ENCODE assay signal across 12 mouse cellular contexts in genomic region chr1:179025169-179025568, GRCm38 (mm10).
"Had no signal": no experiment of that assay in that cellular context is flagged by ENCODE, and none has a peak within 500 bp of the region (broad histone marks: within the 10 kb centered on the region; RNA-seq: fewer than 3 reads in every experiment).

No protein-coding gene starts in this region.

- ATAC-seq: liver, embryonic 12.5 days; midbrain, embryonic 15.5 days had no signal

- DNase-seq: kidney, postnatal 25 days; layer of hippocampus, adult 9-11 months; liver; lung, adult 2 months; lung, postnatal 14 days; lung, postnatal 4 days; right cerebral cortex, adult 18-20 months; right cerebral cortex, postnatal 14 days; right cerebral cortex, postnatal 4 days; thymus, postnatal 25 days had no signal
